Mouse (Mus musculus): Measurements from ENCODE around the gene Parg. TPM values are rescaled to one million over a fixed set of nuclear protein-coding genes. Genes with fewer than 3 reads are reported as not detected.
"Not testable (repeated sequence)": the region's sequence is repeated elsewhere in the genome, so short reads cannot be mapped to it uniquely, and the experiment has no call there.

Parg gene
- polyA plus RNA-seq, 1 experiment from 2014 or later: 46.2 TPM

DNA sequence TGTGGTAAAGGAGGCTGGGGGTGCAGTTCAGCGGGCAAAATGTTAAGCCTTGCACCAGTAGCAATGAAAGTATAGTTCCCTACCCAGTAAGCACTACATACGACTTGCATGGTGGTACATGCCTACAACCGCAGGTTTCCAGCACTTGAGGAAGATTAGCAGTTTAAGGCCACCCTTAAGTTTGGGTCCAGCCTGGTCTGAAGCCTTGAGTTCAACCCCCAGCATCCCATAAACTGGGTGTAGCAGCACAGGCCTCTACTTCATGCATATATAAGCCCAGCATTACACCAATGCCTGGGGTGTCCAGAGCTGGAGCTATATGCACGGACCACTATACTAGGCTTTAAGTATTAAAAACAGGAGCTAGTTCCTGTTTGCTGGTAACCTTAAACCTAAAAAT is 17.9 kb upstream of the Parg start:
- 96% methylated on average over 4 of the region's 4 CpGs for WGBS

GRCm38 (mm10) chr14:32190627-32191391 is 10.9 kb upstream of the Parg start:
- Histone ChIP-seq H3K4me3 (replicated peaks) (no peak overlapping the region), H3K36me3 (peaks cover 87% of the 10 kb centered on the region), H3K9me3 (replicated peaks) (no peaks in the 10 kb centered on the region), H3K4me1 (no peaks in the 10 kb centered on the region), H3K4me2 (no peak overlapping the region), H3K27me3 (no peaks in the 10 kb centered on the region), H3K9ac (no peak overlapping the region), H3K27ac (no peak overlapping the region)
- no peak for ATAC-seq (replicated peaks; ENCODE audit: low FRiP score)
- WGBS: 76% methylated on average over 6 of the region's 6 CpGs

More for the DNA sequence above, 17.9 kb upstream of the Parg start:
- H3K9me3 ChIP-seq (replicated peaks): no peaks in the 10 kb centered on the region
- no peak overlapping the region for H3K4me2 ChIP-seq
- ATAC-seq (replicated peaks; ENCODE audit: low FRiP score): no peak
- peaks cover 89% of the 10 kb centered on the region for H3K36me3 ChIP-seq
- no peaks in the 10 kb centered on the region for H3K27me3 ChIP-seq
- no peak overlapping the region for H3K27ac ChIP-seq
- no peaks in the 10 kb centered on the region for H3K4me1 ChIP-seq
- no peak overlapping the region for H3K4me3 ChIP-seq (replicated peaks)
- H3K9ac ChIP-seq: no peak overlapping the region

- no peak overlapping the region for H3K4me2 ChIP-seq
These were observed 9.8 kb upstream of the Parg start for GRCm38 (mm10) chr14:32191926-32192325.

GRCm38 (mm10) chr14:32192437-32192836 is 9.3 kb upstream of the Parg start:
- WGBS: 32% methylated on average over 3 of the region's 3 CpGs
- no peak for ATAC-seq (replicated peaks; ENCODE audit: low FRiP score)

More at GRCm38 (mm10) chr14:32191926-32192325, 9.8 kb upstream of the Parg start:
- Histone ChIP-seq H3K36me3 (peaks cover 82% of the 10 kb centered on the region), H3K9ac (no peak overlapping the region), H3K4me3 (replicated peaks) (no peak overlapping the region), H3K27ac (no peak overlapping the region), H3K4me1 (no peaks in the 10 kb centered on the region), H3K27me3 (no peaks in the 10 kb centered on the region), H3K9me3 (replicated peaks) (no peaks in the 10 kb centered on the region)
- ATAC-seq (replicated peaks; ENCODE audit: low FRiP score): no peak
- WGBS: 89% methylated on average over 5 of the region's 5 CpGs

GRCm38 (mm10) chr14:32193557-32193956 is 8.2 kb upstream of the Parg start:
- not testable (repeated sequence) for H3K27me3 ChIP-seq; H3K4me1 ChIP-seq; H3K9ac ChIP-seq; H3K4me3 ChIP-seq (replicated peaks); H3K4me2 ChIP-seq; ATAC-seq (replicated peaks; ENCODE audit: low FRiP score); H3K9me3 ChIP-seq (replicated peaks); H3K27ac ChIP-seq
- 80% methylated on average over 5 of the region's 5 CpGs for WGBS
- H3K36me3 ChIP-seq: peaks cover 82% of the 10 kb centered on the region

More at GRCm38 (mm10) chr14:32192437-32192836, 9.3 kb upstream of the Parg start:
- no peak overlapping the region for H3K9ac ChIP-seq
- H3K27ac ChIP-seq: no peak overlapping the region
- no peak overlapping the region for H3K4me3 ChIP-seq (replicated peaks)
- peaks cover 82% of the 10 kb centered on the region for H3K36me3 ChIP-seq
- H3K27me3 ChIP-seq: no peaks in the 10 kb centered on the region
- H3K4me1 ChIP-seq: no peaks in the 10 kb centered on the region
- H3K4me2 ChIP-seq: no peak overlapping the region
- no peaks in the 10 kb centered on the region for H3K9me3 ChIP-seq (replicated peaks)

DNA sequence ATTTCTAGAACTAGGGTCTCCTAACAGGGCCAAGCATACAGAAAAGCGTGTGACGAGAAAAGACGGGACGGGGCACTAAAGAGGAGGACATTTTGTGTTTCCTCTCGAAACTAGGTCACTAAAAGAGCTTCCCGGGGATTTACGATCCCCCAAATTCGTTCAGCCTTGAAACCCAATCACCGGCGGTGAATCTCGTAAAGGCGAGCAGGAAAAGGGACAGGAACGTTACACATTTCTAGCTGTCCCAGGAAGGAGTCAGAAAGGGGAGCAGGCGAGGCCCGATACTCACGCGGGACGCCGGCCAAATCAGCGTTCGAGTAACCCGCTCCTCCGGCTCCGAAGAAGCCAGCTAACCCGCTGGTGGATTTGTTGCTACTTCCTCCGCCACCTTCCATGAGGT is 395 bp upstream of the Parg start:
- H3K4me2 ChIP-seq: peak overlapping the region; percentile 67
- peaks cover 34% of the 10 kb centered on the region for H3K36me3 ChIP-seq
- H3K9ac ChIP-seq: peak overlapping the region; percentile 98
- H3K4me1 ChIP-seq: peaks cover 28% of the 10 kb centered on the region
- ATAC-seq (replicated peaks; ENCODE audit: low FRiP score): no peak; the same call in 1 of the 2 replicates
- H3K27ac ChIP-seq: peak overlapping the region; percentile 71
- 0% methylated on average over 26 of the region's 26 CpGs for WGBS
- H3K27me3 ChIP-seq: no peaks in the 10 kb centered on the region
- H3K9me3 ChIP-seq (replicated peaks): no peaks in the 10 kb centered on the region
- H3K4me3 ChIP-seq (replicated peaks): peak overlapping the region; percentile 99

DNA sequence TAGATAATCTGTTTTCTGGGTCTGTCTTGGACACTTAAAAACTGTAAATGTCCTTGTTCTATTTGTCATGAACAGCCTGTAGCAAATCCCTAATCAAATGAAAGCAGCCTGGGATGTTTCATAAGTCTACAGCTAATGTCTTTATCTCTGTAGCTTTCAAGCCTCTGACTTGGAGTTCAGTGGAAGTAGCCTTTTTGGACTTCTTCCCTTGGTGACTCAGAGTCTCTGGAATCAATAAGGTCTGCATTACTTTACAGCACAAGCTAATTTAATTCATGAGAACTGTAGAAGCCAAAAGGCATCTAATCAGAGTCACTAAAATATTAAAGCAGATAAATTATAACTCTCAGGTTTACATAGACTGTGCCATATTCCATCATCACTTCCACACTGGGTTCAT is 24.9 kb downstream of the Parg start:
- no peaks in the 10 kb centered on the region for H3K4me1 ChIP-seq
- no peak overlapping the region for H3K4me3 ChIP-seq (replicated peaks)
- H3K9ac ChIP-seq: no peak overlapping the region
- no peak overlapping the region for H3K4me2 ChIP-seq
- no peaks in the 10 kb centered on the region for H3K27me3 ChIP-seq
- H3K27ac ChIP-seq: no peak overlapping the region
- peaks cover 24% of the 10 kb centered on the region for H3K36me3 ChIP-seq
- no peaks in the 10 kb centered on the region for H3K9me3 ChIP-seq (replicated peaks)
- no peak for ATAC-seq (replicated peaks; ENCODE audit: low FRiP score)

DNA sequence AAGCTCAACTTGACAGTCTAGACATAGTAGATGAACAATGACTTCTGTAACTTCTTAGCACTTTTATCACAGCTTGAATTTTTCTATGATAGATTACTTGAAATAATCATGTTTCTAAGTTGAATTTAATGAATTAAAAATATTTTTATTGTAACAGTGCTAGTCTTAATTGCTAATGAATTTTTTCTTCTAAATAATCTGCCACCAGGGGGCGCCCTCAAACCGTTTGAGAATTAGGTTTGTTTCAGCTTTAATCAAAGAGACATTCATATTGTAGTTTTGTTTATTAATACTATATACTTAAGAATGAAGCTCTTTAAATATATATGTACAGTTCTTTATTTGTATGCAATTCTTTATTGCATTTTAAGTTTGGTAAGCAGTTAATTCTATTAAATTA is 27.2 kb downstream of the Parg start:
- WGBS: 0% methylated on average over 2 of the region's 2 CpGs
- no peak for ATAC-seq (replicated peaks; ENCODE audit: low FRiP score)

GRCm38 (mm10) chr14:32242401-32242800 is 40.7 kb downstream of the Parg start:
- Histone ChIP-seq H3K4me2 (no peak overlapping the region), H3K36me3 (peaks cover 40% of the 10 kb centered on the region), H3K9me3 (replicated peaks) (no peaks in the 10 kb centered on the region), H3K4me3 (replicated peaks) (no peak overlapping the region), H3K4me1 (no peaks in the 10 kb centered on the region), H3K27ac (no peak overlapping the region), H3K27me3 (no peaks in the 10 kb centered on the region), H3K9ac (no peak overlapping the region)
- 69% methylated on average over 4 of the region's 4 CpGs for WGBS
- no peak for ATAC-seq (replicated peaks; ENCODE audit: low FRiP score)

More for the DNA sequence above, 27.2 kb downstream of the Parg start:
- no peaks in the 10 kb centered on the region for H3K4me1 ChIP-seq
- H3K27me3 ChIP-seq: no peaks in the 10 kb centered on the region
- H3K27ac ChIP-seq: no peak overlapping the region
- H3K9me3 ChIP-seq (replicated peaks): no peaks in the 10 kb centered on the region
- peaks cover 27% of the 10 kb centered on the region for H3K36me3 ChIP-seq
- H3K9ac ChIP-seq: no peak overlapping the region
- no peak overlapping the region for H3K4me2 ChIP-seq
- no peak overlapping the region for H3K4me3 ChIP-seq (replicated peaks)

GRCm38 (mm10) chr14:32246019-32246418 is 44.3 kb downstream of the Parg start:
- no peak for ATAC-seq (replicated peaks; ENCODE audit: low FRiP score)
- 27% methylated on average over 2 of the region's 2 CpGs for WGBS
- H3K9me3 ChIP-seq (replicated peaks): no peaks in the 10 kb centered on the region

DNA sequence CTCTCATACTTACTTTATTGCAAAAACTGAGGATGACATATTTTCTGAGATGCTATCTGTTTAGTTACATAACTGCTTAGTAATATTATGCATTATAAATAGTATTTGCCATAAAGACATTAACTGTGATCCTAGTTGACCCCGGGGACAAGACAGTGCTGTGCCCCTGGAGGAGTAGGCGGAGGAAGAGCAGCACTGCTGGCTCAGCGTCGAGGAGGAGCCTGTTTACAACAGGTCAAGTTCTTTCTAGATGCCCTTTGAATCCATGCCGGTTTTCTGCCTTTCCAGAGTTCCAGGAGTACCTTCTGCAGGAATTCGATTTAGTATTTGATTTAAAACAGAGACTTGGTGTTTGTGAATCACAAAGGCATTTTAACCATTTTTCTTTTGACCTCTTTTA is 47.9 kb downstream of the Parg start:
- WGBS: 77% methylated on average over 6 of the region's 6 CpGs
- no peaks in the 10 kb centered on the region for H3K4me1 ChIP-seq
- no peak for ATAC-seq (replicated peaks; ENCODE audit: low FRiP score)

More at GRCm38 (mm10) chr14:32246019-32246418, 44.3 kb downstream of the Parg start:
- no peak overlapping the region for H3K4me3 ChIP-seq (replicated peaks)
- no peak overlapping the region for H3K9ac ChIP-seq
- H3K4me1 ChIP-seq: no peaks in the 10 kb centered on the region
- no peak overlapping the region for H3K4me2 ChIP-seq
- peaks cover 22% of the 10 kb centered on the region for H3K36me3 ChIP-seq
- H3K27me3 ChIP-seq: no peaks in the 10 kb centered on the region
- H3K27ac ChIP-seq: no peak overlapping the region

GRCm38 (mm10) chr14:32260830-32261229 is 59.1 kb downstream of the Parg start:
- Histone ChIP-seq H3K4me1 (no peaks in the 10 kb centered on the region), H3K9ac (no peak overlapping the region), H3K27me3 (no peaks in the 10 kb centered on the region), H3K36me3 (peaks cover 49% of the 10 kb centered on the region), H3K27ac (no peak overlapping the region), H3K4me3 (replicated peaks) (no peak overlapping the region), H3K4me2 (no peak overlapping the region), H3K9me3 (replicated peaks) (no peaks in the 10 kb centered on the region)
- 79% methylated on average over 6 of the region's 6 CpGs for WGBS
- no peak for ATAC-seq (replicated peaks; ENCODE audit: low FRiP score)

More for the DNA sequence above, 47.9 kb downstream of the Parg start:
- Histone ChIP-seq H3K36me3 (peaks cover 12% of the 10 kb centered on the region), H3K4me3 (replicated peaks) (no peak overlapping the region), H3K9ac (no peak overlapping the region), H3K4me2 (no peak overlapping the region), H3K27me3 (no peaks in the 10 kb centered on the region), H3K27ac (no peak overlapping the region), H3K9me3 (replicated peaks) (no peaks in the 10 kb centered on the region)

GRCm38 (mm10) chr14:32261741-32262140 is 60.0 kb downstream of the Parg start:
- H3K4me3 ChIP-seq (replicated peaks): no peak overlapping the region
- H3K9me3 ChIP-seq (replicated peaks): no peaks in the 10 kb centered on the region
- 91% methylated on average over 2 of the region's 2 CpGs for WGBS
- H3K27ac ChIP-seq: no peak overlapping the region
- ATAC-seq (replicated peaks; ENCODE audit: low FRiP score): no peak
- no peaks in the 10 kb centered on the region for H3K4me1 ChIP-seq
- H3K27me3 ChIP-seq: no peaks in the 10 kb centered on the region
- H3K4me2 ChIP-seq: no peak overlapping the region
- H3K9ac ChIP-seq: no peak overlapping the region
- H3K36me3 ChIP-seq: peaks cover 49% of the 10 kb centered on the region
